Mouse (Mus musculus) liver, embryonic 15.5 days (tissue): ENCODE measurements at regions not wholly inside any gene's neighbourhood (a gene's known extent, or its start where the extent isn't known, plus 50 kb on each side); places are given as distances from the start of the nearest gene placed in this dataset.

Experiments
- ATAC-seq: fragments of 200-750 bp; cut with Nextera tagmentation; 2 replicates; pipeline ENCODE4 v1.8.0; 2017; ENCODE audit warnings: moderate number of reproducible peaks, mild to moderate bottlenecking, moderate library complexity; ENCODE audit not compliant: insufficient read depth
- H3K27ac ChIP-seq: fragments of 300-500 bp; sonication (generic); replicated peaks from 2 replicates; pipeline ENCODE4 v1.5.1; 2015; ENCODE audit warnings: mild to moderate bottlenecking, inconsistent platforms
- H3K27me3 ChIP-seq: fragments of 300-500 bp; sonication (generic); 2 replicates; pipeline ENCODE4 v1.6.1; 2015; ENCODE audit warnings: mild to moderate bottlenecking, inconsistent platforms
- H3K36me3 ChIP-seq: fragments of 300-500 bp; sonication (generic); replicated peaks from 2 replicates; pipeline ENCODE4 v1.6.1; 2015; ENCODE audit warnings: moderate library complexity, mild to moderate bottlenecking, inconsistent platforms
- H3K4me1 ChIP-seq: fragments of 300-500 bp; sonication (generic); replicated peaks from 2 replicates; pipeline ENCODE4 v1.6.1; 2015; ENCODE audit warnings: inconsistent platforms
- H3K4me2 ChIP-seq: fragments of 300-500 bp; sonication (generic); 2 replicates; pipeline ENCODE4 v1.6.1; 2015; ENCODE audit warnings: moderate library complexity, mild to moderate bottlenecking, inconsistent platforms
- H3K4me3 ChIP-seq: fragments of 300-500 bp; sonication (generic); replicated peaks from 2 replicates; pipeline ENCODE4 v1.5.1; 2015; ENCODE audit warnings: mild to moderate bottlenecking, inconsistent platforms
- H3K9ac ChIP-seq: fragments of 300-500 bp; sonication (generic); 2 replicates; pipeline ENCODE4 v1.6.1; 2015; ENCODE audit warnings: moderate library complexity, mild to moderate bottlenecking, inconsistent platforms
- H3K9me3 ChIP-seq: fragments of 300-500 bp; sonication (generic); replicated peaks from 2 replicates; pipeline ENCODE4 v1.6.1; 2016; ENCODE audit warnings: inconsistent platforms
- WGBS: fragments of 180-500 bp; shearing (Covaris S2); methylation state at CpG from one replicate; pipeline ENCODE4 v1.1.7; 2015; ENCODE audit warnings: mixed read lengths; ENCODE audit not compliant: insufficient replicate concordance; 5-methylcytosine and 5-hydroxymethylcytosine counted together

DNA sequence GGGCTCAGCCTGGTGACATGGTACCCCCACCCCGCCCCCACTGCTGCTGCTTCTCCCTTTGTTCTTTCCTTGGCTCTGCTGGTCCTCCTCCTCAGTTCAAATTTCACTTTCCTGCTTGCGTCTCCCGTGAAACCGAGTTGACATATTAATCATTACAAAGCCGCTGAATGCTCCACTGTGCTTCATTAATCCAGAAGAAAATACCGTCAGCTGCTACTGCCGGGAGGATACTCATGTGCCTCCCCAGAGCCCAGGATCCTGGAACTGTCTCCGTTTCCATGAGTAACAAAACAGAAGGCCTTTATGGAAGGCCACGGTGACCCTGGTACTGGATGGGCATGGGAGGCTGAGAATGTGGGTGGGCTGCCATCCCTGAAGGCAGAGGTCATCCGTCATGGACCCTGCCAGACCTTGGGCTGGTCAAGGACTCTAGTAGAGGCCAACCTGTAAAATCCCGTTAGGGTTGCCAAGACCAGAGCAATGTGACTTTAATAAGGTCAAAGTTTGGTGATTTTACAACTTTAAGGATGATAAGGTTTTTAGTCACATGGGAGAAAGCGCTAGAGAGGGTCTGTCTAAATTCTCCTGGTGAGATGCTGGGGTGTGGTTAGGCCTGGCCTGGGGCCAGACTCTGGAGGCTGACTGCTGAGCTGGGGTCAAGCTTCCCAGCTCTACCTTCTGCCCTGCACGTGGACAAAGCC lies 90.7 kb downstream of the Atp1a1 start:
- Histone ChIP-seq H3K4me1 (peaks cover 18% of the 10 kb centered on the region), H3K4me2 (no peak overlapping the region), H3K27me3 (no peaks in the 10 kb centered on the region), H3K27ac (no peak overlapping the region), H3K4me3 (no peak overlapping the region), H3K9ac (no peak overlapping the region), H3K36me3 (no peaks in the 10 kb centered on the region), H3K9me3 (no peaks in the 10 kb centered on the region)
- WGBS = 61% methylated on average over 13 of the region's 13 CpGs
- no peak for ATAC-seq
